Mouse (Mus musculus): Measurements from ENCODE around the gene Cd84.
"Not testable (repeated sequence)": the region's sequence is repeated elsewhere in the genome, so short reads cannot be mapped to it uniquely, and the experiment has no call there.

Cd84 gene

DNA sequence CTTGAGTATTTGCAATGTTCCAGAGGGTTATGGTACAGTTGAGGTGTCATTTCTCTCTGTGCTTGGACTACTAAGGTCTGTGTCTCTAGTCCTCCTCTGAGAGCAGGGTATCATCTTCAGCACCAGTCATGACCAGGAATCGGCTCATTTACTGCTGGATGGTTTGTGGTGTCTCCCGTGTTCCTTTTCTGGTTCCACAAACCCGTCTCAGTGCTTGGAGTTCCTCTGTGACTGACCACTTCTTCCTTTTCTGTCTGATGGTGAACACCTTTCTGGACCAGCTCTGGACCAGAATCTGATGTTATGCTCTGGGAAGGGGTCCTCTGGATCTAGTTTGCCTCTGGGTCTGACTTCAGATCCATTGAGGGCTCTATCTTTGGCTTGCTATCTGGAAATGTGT is at the start of gene Cd84:
Gene Cd84, plus strand, starts transcription at position 210 of the 400 bp plus-strand sequence.
- DNase-seq (ENCODE audit: low read depth, low spot score), result no peak

DNA sequence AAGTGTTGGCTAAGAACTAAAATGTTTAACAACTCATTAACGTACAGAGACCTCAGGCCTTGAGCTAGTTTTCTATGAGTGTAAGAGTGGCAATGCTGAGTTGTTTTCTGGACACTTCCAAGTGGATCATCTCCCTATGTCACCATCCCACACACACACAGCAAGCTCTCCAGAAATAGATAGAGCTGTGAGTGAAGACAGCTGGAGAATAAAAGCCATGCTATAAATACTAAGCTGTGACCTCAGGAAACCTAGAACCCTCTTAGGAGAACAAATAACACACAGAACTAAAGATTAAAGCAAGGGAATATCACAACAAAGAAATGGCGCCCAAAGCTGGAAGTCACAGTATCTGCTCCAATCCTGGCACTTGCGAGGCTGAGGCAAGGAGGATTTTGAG is 48.0 kb upstream of the Cd84 start:
- no peak for DNase-seq (ENCODE audit: low read depth, low spot score)

GRCm38 (mm10) chr1:171796185-171796584 is 43.3 kb upstream of the Cd84 start:
- DNase-seq (ENCODE audit: low read depth, low spot score), result no peak

DNA sequence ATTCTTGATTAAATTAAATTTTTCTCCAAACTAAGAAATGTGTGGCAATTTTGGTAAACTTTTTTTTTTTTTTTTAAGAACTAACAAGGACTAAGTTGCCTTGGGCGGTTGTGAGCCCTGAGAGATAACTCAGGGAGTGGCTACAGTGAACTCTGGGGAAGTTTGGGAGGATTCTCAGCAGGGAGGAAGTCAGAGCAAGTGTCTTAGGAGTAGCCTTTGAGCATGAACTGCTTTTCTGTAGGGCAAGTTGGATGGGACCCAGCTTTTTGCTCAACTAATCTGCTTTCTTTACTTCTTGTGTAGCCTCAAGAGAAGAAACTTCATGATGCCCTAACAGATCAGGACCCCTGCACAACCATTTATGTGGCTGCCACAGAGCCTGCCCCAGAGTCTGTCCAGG is 41.7 kb upstream of the Cd84 start:
- no peak for DNase-seq (ENCODE audit: low read depth, low spot score)

GRCm38 (mm10) chr1:171799648-171800047 is 39.8 kb upstream of the Cd84 start:
- DNase-seq (ENCODE audit: low read depth, low spot score), result no peak

DNA sequence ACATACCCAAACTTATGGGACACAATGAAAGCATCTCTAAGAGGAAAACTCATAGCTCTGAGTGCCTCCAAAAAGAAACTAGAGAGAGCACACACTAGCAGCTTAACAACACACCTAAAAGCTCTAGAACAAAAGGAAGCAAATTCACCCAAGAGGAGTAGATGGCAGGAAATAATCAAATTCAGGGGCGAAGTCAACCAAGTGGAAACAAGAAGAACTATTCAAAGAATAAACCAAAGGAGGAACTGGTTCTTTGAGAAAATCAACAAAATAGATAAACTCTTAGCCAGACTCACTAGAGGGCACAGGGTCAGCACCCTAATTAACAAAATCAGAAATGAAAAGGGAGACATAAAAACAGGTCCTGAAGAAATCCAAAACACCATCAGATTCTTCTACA is 28.4 kb upstream of the Cd84 start:
- not testable (repeated sequence) for DNase-seq (ENCODE audit: low read depth, low spot score)

DNA sequence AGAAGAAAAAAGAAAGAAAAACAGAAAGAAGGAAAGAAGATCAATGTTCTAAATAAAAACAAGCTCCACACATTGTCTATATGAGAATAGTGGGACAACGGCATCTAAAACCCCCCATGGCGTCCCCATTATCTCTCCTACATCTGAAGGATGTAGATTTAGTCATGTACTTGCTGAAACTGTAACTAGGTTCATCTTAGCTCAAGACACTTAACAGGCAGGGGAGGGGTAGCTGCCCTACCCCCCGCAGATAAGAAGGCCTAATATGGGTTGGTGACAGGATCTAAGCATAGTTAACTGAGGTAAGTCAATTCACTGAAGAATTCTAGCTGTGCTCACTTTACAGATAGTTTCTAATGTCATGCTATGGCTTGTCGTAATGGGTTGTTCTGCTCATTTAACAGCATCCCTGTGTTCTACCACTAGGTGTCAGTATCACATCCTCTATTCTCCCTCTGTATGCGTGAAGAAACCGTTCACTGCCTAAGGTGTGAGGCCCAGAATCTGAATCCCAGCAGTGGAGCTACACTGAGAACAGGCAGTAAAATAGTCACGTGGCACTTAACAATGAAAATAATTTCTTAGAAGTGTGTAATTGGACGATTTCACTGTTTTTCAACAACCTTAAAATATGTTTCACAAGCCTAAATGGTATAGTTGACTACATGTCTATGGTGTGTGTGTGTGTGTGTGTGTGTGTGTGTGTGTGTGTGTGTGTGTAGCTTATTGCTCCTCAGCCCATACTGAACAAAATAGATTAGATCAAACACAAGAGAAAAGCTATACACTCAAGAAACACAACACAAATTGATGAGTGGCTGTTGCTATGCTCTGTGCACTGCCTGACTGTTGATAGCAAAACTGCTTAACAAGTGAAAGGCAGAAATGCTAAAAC is 23.7 kb upstream of the Cd84 start:
- DNase-seq (ENCODE audit: low read depth, low spot score), result peak; percentile 87

GRCm38 (mm10) chr1:171816991-171817390 is 22.5 kb upstream of the Cd84 start:
- DNase-seq (ENCODE audit: low read depth, low spot score), result no peak

DNA sequence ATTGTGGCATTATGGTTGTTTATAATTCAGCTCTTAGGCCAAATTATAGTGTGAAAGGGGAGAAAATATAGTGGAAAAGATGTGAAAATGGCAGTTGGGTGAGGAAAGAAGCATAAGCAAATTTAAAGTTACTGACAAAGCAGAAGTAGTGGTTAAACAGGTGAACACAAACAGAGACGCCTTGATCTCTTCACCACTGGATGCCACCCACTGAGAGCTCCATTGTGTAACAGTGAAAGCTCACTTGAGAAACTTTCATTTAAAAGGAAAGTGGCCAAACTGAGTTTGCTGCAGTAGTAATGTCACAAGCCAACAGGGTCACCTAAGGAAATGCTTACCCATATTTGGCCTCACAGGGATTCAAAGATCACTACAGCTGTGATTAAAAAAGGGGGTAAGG is 18.2 kb upstream of the Cd84 start:
- no peak for DNase-seq (ENCODE audit: low read depth, low spot score)

GRCm38 (mm10) chr1:171825462-171825861 is 14.0 kb upstream of the Cd84 start:
- DNase-seq (ENCODE audit: low read depth, low spot score), result peak; percentile 55

- peak; percentile 75 for DNase-seq (ENCODE audit: low read depth, low spot score)
Observed at GRCm38 (mm10) chr1:171826164-171826563, 13.3 kb upstream of the Cd84 start.

DNA sequence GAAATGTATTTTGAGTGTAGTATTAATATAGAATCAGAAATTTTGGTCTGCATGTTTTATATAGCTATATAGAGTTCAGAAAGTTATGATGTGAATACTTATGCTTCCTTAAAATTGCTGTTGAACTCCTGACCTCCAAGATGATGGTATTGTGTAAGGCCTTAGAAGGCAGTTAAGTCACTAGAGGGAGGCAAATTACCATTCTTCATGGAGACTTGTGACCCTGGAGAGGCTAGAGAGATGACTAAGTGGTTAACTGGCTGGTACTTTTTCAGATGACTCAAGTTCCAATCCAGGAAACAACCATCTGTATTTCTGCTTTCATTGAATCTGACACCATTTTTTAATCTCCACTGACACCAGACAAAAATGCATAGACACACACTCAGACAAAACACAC is 11.8 kb upstream of the Cd84 start:
- DNase-seq (ENCODE audit: low read depth, low spot score), result peak; percentile 79

- peak; percentile 68 for DNase-seq (ENCODE audit: low read depth, low spot score)
Observed at GRCm38 (mm10) chr1:171840450-171841023, 1.0 kb downstream of the Cd84 start.

GRCm38 (mm10) chr1:171845035-171845754 is 5.7 kb downstream of the Cd84 start:
- peak; percentile 72 for DNase-seq (ENCODE audit: low read depth, low spot score)

DNA sequence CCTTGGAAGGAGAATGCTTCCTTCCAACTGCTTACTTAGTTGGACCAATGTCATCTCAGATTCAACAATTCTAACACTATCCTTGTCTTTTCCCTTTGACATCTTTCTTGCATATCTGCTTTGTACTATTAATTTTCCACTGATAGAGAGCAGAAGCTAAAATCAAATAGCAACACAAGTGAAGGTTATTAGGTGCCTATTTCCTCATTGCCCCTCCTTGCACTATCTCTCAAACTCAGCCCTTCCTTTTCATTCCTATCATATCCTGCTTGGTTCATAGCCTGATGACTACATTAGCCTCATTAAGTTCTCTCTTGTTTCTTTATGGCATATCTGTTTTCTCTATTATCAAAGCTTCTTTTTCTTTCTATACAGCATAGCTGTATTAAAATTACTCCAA is 8.7 kb downstream of the Cd84 start:
- DNase-seq (ENCODE audit: low read depth, low spot score), result no peak

GRCm38 (mm10) chr1:171848757-171849156 is 9.3 kb downstream of the Cd84 start:
- no peak for DNase-seq (ENCODE audit: low read depth, low spot score)

DNA sequence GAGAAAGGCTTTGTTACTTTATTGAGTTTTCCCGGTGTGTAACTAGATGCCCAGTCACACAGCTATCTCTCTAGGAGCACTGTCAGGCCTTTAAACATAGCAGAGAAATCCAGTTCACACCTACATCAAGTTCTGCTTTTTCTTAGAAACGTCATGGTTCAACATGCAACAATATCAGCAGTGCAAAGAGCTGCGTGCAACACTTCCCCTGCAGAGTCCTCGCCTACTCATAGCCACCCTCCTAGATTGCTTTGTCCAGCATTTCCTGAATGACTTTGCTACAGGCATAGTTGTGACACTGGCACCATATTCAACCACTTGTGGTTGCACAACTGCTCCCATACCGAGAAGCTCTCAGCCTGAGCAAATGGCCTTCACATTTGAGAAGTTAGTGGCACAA is 10.0 kb downstream of the Cd84 start:
- DNase-seq (ENCODE audit: low read depth, low spot score), result no peak

DNA sequence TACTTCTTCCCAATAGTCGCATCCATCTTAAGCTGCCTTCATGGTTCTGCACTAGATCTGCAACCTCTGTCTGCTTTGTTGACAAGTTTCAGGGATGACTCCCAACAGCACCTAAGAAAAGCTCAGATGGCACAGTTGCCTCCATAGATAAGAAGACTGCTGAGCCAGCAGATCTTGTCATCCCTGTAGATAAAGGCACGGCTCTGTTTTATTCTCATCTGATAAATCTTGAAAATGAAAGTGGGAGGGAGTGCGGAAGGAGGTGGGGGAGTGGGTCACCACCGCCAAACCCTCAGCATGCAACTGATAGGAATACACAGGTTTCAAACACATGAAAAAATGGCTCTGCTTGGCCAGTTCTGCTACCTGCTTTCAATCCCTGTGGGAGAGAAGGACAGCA is 26.0 kb downstream of the Cd84 start:
- DNase-seq (ENCODE audit: low read depth, low spot score), result peak; percentile 30

GRCm38 (mm10) chr1:171886989-171887388 is 47.5 kb downstream of the Cd84 start:
- no peak for DNase-seq (ENCODE audit: low read depth, low spot score)

DNA sequence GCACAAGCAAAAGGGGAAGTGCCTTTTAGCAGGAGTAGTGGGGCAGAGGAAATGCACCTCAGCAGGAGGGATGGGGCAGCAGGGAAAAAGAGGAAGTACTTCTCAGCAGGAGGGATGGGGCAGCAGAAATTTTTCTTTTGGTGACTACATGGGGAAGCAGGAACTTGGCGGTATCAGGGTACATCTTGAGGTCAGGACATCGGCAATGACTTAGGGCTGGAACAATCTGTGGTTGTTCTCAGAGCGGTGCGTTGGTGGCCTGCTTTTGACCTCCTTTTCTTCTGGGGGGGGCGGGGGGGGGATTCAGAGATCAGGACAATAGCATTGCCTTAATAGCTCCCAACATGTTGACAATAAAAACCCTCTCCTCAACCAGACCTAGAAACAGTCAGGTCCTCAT is 55.9 kb downstream of the Cd84 start, which contains the start of gene Gm10521:
Gene Gm10521, plus strand, starts transcription at position 301 of the 400 bp plus-strand sequence.
- DNase-seq (ENCODE audit: low read depth, low spot score), result not testable (repeated sequence)

- no peak for DNase-seq (ENCODE audit: low read depth, low spot score)
Observed at GRCm38 (mm10) chr1:171904011-171904410, 64.5 kb downstream of the Cd84 start.

Data from CD4-positive, CD25-positive, alpha-beta regulatory T cell, adult 2 months (primary cell).